Mouse (Mus musculus) forebrain, postnatal 0 days (tissue): ENCODE data around the gene Shank3. TPM values are rescaled to one million over a fixed set of nuclear protein-coding genes. Genes with fewer than 3 reads are reported as not detected.

Source experiments
- ATAC-seq: fragments of 200-750 bp; cut with Nextera tagmentation; 2 replicates; pipeline ENCODE4 v1.8.0; 2017; ENCODE audit warnings: mild to moderate bottlenecking, moderate library complexity
- DNase-seq: peaks from one replicate; pipeline ENCODE4 v3.0.0-alpha.2; 2015
- H3K27ac ChIP-seq: fragments of 300-500 bp; sonication (generic); 2 replicates; pipeline ENCODE4 v1.5.1; 2014; ENCODE audit warnings: low read depth, mild to moderate bottlenecking, antibody characterized with exemption, low read length, moderate library complexity, mixed read lengths
- H3K27me3 ChIP-seq: fragments of 300-500 bp; sonication (generic); 2 replicates; pipeline ENCODE4 v1.6.1; 2014; ENCODE audit warnings: mild to moderate bottlenecking, low read length, mixed read lengths; ENCODE audit not compliant: insufficient read depth
- H3K36me3 ChIP-seq: fragments of 300-500 bp; sonication (generic); 2 replicates; pipeline ENCODE4 v1.6.1; 2014; ENCODE audit warnings: mild to moderate bottlenecking, moderate library complexity; ENCODE audit not compliant: insufficient read depth
- H3K4me1 ChIP-seq: fragments of 300-500 bp; sonication (generic); 2 replicates; pipeline ENCODE4 v1.6.1; 2014; ENCODE audit warnings: antibody characterized with exemption; ENCODE audit not compliant: insufficient read depth
- H3K4me2 ChIP-seq: fragments of 300-500 bp; sonication (generic); 2 replicates; pipeline ENCODE4 v1.6.1; 2014; ENCODE audit warnings: low read depth, mild to moderate bottlenecking, moderate library complexity
- H3K4me3 ChIP-seq: fragments of 300-500 bp; sonication (generic); 2 replicates; pipeline ENCODE4 v1.5.1; 2014; ENCODE audit warnings: low read depth, low read length, mixed read lengths
- H3K9ac ChIP-seq: fragments of 300-500 bp; sonication (generic); 2 replicates; pipeline ENCODE4 v1.6.1; 2014; ENCODE audit warnings: mild to moderate bottlenecking
- H3K9me3 ChIP-seq: fragments of 300-500 bp; sonication (generic); 2 replicates; pipeline ENCODE4 v1.6.1; 2016; ENCODE audit warnings: low read length
- CTCF ChIP-seq: sonication (generic); IDR thresholded peaks from 2 replicates; pipeline ENCODE4 v1.5.1; 2016; ENCODE audit warnings: antibody characterized with exemption, control low read depth, low read depth
- WGBS: fragments of 180-500 bp; shearing (Covaris S2); extraction: QIAGEN DNeasy Blood & Tissue Kit; methylation state at CpG from one replicate; pipeline ENCODE4 v1.1.7; 2014; 5-methylcytosine and 5-hydroxymethylcytosine counted together
- polyA plus RNA-seq: library from polyadenylated mRNA; unstranded; fragments of >200 nt; fragmentation: Nextera tagmentation; extraction: Ambion mirVana; gene quantifications from 2 replicates; pipeline ENCODE4 v1.2.1, GENCODE M21; 2015
- total RNA-seq: library from RNA; depleted of rRNA; stranded (reverse); fragments of >200 nt; gene quantifications from 2 replicates; pipeline ENCODE4 v1.2.3, GENCODE M21; 2014

Shank3 gene
- total and polyA plus RNA-seq, 2 experiments from 2014 or later = 10.6 to 42.4 TPM

GRCm38 (mm10) chr15:89524001-89524571 is 24.7 kb downstream of the Shank3 start:
- no peaks in the 10 kb centered on the region; the same call in 1 of the 2 replicates for H3K27me3 ChIP-seq
- H3K4me3 ChIP-seq = peak overlapping the region; percentile 60
- DNase-seq = no peak
- peak; percentile 42; the same call in 1 of the 2 replicates for ATAC-seq
- peak overlapping the region; percentile 56 for H3K9ac ChIP-seq
- H3K36me3 ChIP-seq = peaks cover 13% of the 10 kb centered on the region; the same call in 1 of the 2 replicates
- 0 out of 2 replicates have a peak, but pooled peaks cover 5% of the 10 kb centered on the region for H3K4me1 ChIP-seq
- no peaks in the 10 kb centered on the region for H3K9me3 ChIP-seq
- 6% methylated on average over 49 of the region's 52 CpGs for WGBS
- H3K27ac ChIP-seq = no peak overlapping the region
- H3K4me2 ChIP-seq = peak overlapping the region; percentile 90
- TF ChIP-seq CTCF = no peak

- no peak for ATAC-seq
- H3K9ac ChIP-seq = no peak overlapping the region
Observed at GRCm38 (mm10) chr15:89524611-89525415, 25.4 kb downstream of the Shank3 start.

GRCm38 (mm10) chr15:89525464-89525863 is 26.0 kb downstream of the Shank3 start:
- H3K4me3 ChIP-seq = no peak overlapping the region
- no peak overlapping the region for H3K27ac ChIP-seq
- H3K27me3 ChIP-seq = no peaks in the 10 kb centered on the region; the same call in 1 of the 2 replicates
- no peak for ATAC-seq
- H3K4me1 ChIP-seq = 0 out of 2 replicates have a peak, but pooled peaks cover 5% of the 10 kb centered on the region
- no peak overlapping the region for H3K4me2 ChIP-seq
- 94% methylated on average over 8 of the region's 8 CpGs for WGBS
- H3K36me3 ChIP-seq = peaks cover 11% of the 10 kb centered on the region; the same call in 1 of the 2 replicates
- H3K9me3 ChIP-seq = no peaks in the 10 kb centered on the region
- no peak for DNase-seq
- TF ChIP-seq CTCF = no peak
- no peak overlapping the region for H3K9ac ChIP-seq

More at GRCm38 (mm10) chr15:89524611-89525415, 25.4 kb downstream of the Shank3 start:
- TF ChIP-seq CTCF = no peak
- Histone ChIP-seq H3K4me3 (peak overlapping the region; percentile 60), H3K4me2 (peak overlapping the region; percentile 90), H3K27me3 (no peaks in the 10 kb centered on the region; the same call in 1 of the 2 replicates), H3K9me3 (no peaks in the 10 kb centered on the region), H3K27ac (no peak overlapping the region), H3K36me3 (peaks cover 13% of the 10 kb centered on the region; the same call in 1 of the 2 replicates), H3K4me1 (0 out of 2 replicates have a peak, but pooled peaks cover 5% of the 10 kb centered on the region)
- DNase-seq = no peak
- WGBS = 68% methylated on average over 8 of the region's 8 CpGs

- no peak overlapping the region for H3K4me3 ChIP-seq
- 82% methylated on average over 7 of the region's 7 CpGs for WGBS
- no peak overlapping the region for H3K9ac ChIP-seq
- TF ChIP-seq CTCF = no peak
- no peaks in the 10 kb centered on the region; the same call in 1 of the 2 replicates for H3K27me3 ChIP-seq
- no peak for DNase-seq
- H3K9me3 ChIP-seq = no peaks in the 10 kb centered on the region
- H3K4me1 ChIP-seq = 0 out of 2 replicates have a peak, but pooled peaks cover 5% of the 10 kb centered on the region
- H3K27ac ChIP-seq = no peak overlapping the region
- no peak for ATAC-seq
- peaks cover 9% of the 10 kb centered on the region; the same call in 1 of the 2 replicates for H3K36me3 ChIP-seq
- H3K4me2 ChIP-seq = no peak overlapping the region
Observed at GRCm38 (mm10) chr15:89525896-89526295, 26.5 kb downstream of the Shank3 start.

GRCm38 (mm10) chr15:89526776-89527325 is 27.4 kb downstream of the Shank3 start:
- H3K9me3 ChIP-seq = no peaks in the 10 kb centered on the region
- peaks cover 5% of the 10 kb centered on the region; the same call in 1 of the 2 replicates for H3K36me3 ChIP-seq
- DNase-seq (no peak), ATAC-seq (no peak)
- TF ChIP-seq CTCF = no peak
- H3K4me2 ChIP-seq = no peak overlapping the region
- H3K4me1 ChIP-seq = 0 out of 2 replicates have a peak, but pooled peaks cover 5% of the 10 kb centered on the region
- WGBS = 88% methylated on average over 19 of the region's 19 CpGs
- H3K9ac ChIP-seq = no peak overlapping the region
- H3K27ac ChIP-seq = no peak overlapping the region
- no peaks in the 10 kb centered on the region for H3K27me3 ChIP-seq
- no peak overlapping the region for H3K4me3 ChIP-seq

- Histone ChIP-seq H3K36me3 (peaks cover 5% of the 10 kb centered on the region; the same call in 1 of the 2 replicates), H3K4me3 (no peak overlapping the region), H3K27ac (no peak overlapping the region), H3K9ac (no peak overlapping the region), H3K4me2 (no peak overlapping the region), H3K9me3 (no peaks in the 10 kb centered on the region), H3K4me1 (peaks cover 11% of the 10 kb centered on the region; the same call in 1 of the 2 replicates), H3K27me3 (no peaks in the 10 kb centered on the region)
- DNase-seq = no peak
- WGBS = 77% methylated on average over 7 of the region's 7 CpGs
- no peak for TF ChIP-seq CTCF
- ATAC-seq = no peak
Observed at GRCm38 (mm10) chr15:89527466-89527865, 28.0 kb downstream of the Shank3 start.
